ENCODE assay signal across 25 mouse cellular contexts in genomic region chr2:44970087-44970646, GRCm38 (mm10). TPM values are rescaled to one million over a fixed set of nuclear protein-coding genes. Genes with fewer than 3 reads are reported as not detected.
DNase-seq lines count a peak whose midpoint lies in the region; ATAC-seq and TF ChIP-seq lines count a peak whose summit lies in the region.
"Had no signal": no experiment of that assay in that cellular context is flagged by ENCODE, and none has a peak within 500 bp of the region (broad histone marks: within the 10 kb centered on the region; RNA-seq: fewer than 3 reads in every experiment).

No protein-coding gene starts in this region.

- H3K27ac ChIP-seq in liver, embryonic 14.5 days, result peak overlapping the region; percentile 4; the same call in 1 of the 2 replicates
- H3K27ac ChIP-seq in hindbrain, embryonic 14.5 days, result no peak overlapping the region
- H3K27ac ChIP-seq: embryonic facial prominence, embryonic 10.5 days; forebrain, embryonic 10.5 days; heart, adult 2 months; hindbrain, embryonic 10.5 days; hindbrain, postnatal 0 days; limb, embryonic 10.5 days; macrophage; neural tube, embryonic 13.5 days had no signal

- no peak overlapping the region for H3K9ac ChIP-seq in liver, embryonic 14.5 days (replicated peaks)
- no peak overlapping the region for H3K9ac ChIP-seq in hindbrain, embryonic 14.5 days
- H3K9ac ChIP-seq: neural tube, embryonic 13.5 days had no signal

- WGBS in liver, embryonic 14.5 days (ENCODE audit: insufficient replicate concordance), result 27% methylated on average over 6 of the region's 6 CpGs
- 88% methylated on average over 6 of the region's 6 CpGs for WGBS in hindbrain, embryonic 14.5 days

- H3K4me2 ChIP-seq in liver, embryonic 14.5 days (ENCODE audit: low read depth), result peak overlapping the region; percentile 36
- no peak overlapping the region for H3K4me2 ChIP-seq in hindbrain, embryonic 14.5 days (replicated peaks)
- H3K4me2 ChIP-seq: neural tube, embryonic 13.5 days had no signal

- peak; percentile 45 for DNase-seq in 416B (ENCODE audit: low read depth)
- peak; percentile 20 for DNase-seq in ES-CJ7 (ENCODE audit: low read depth, low spot score)
- DNase-seq in c-Kit-positive CD71-positive TER-119-negative erythroid progenitor cells, embryonic 14.5 days (ENCODE audit: low read depth), result peak; percentile 51
- DNase-seq in liver, embryonic 14.5 days (ENCODE audit: low read depth in 3 of 3, low spot score in 3 of 3), result no peak
- DNase-seq in spleen, postnatal 10 days (ENCODE audit: low spot score in 2 of 2), result no peak
- DNase-seq in heart, postnatal 10 days, result no peak
- DNase-seq in hindbrain, embryonic 14.5 days (ENCODE audit: low spot score), result no peak
- no peak for DNase-seq in heart, adult 9 months (ENCODE audit: low spot score in 2 of 2)
- DNase-seq: cerebellum, adult 9-10 months; gastrocnemius, postnatal 36 days; heart, adult 2 months; layer of hippocampus, adult 9-11 months; midbrain, embryonic 14.5 days; thymus, postnatal 14 days had no signal

- no peak for TF ChIP-seq CTCF in liver, embryonic 14.5 days (IDR thresholded peaks at IDR 0.05; ENCODE audit: low read depth)

- no peak overlapping the region for H3K4me3 ChIP-seq in liver, embryonic 14.5 days (ENCODE audit: insufficient read depth in 1 of 2, low read depth in 2 of 2, low read length in 2 of 2)
- H3K4me3 ChIP-seq in hindbrain, embryonic 14.5 days (replicated peaks; ENCODE audit: low read length), result no peak overlapping the region
- H3K4me3 ChIP-seq: embryonic facial prominence, embryonic 10.5 days; forebrain, embryonic 10.5 days; heart, adult 2 months; hindbrain, embryonic 10.5 days; limb, embryonic 10.5 days; neural tube, embryonic 13.5 days had no signal

- peak; percentile 51; the same call in 1 of the 2 replicates for ATAC-seq in liver, embryonic 14.5 days (ENCODE audit: insufficient read depth)
- no peak for ATAC-seq in hindbrain, embryonic 14.5 days (ENCODE audit: low FRiP score)
- ATAC-seq: activated CD4-positive, CD25-positive, alpha-beta regulatory T cell, adult 4 months; forebrain, embryonic 16.5 days; hindbrain, postnatal 0 days; intestine, embryonic 16.5 days; lung, postnatal 0 days had no signal

- peak; percentile 75 for TF ChIP-seq EP300 in liver, embryonic 14.5 days (IDR thresholded peaks at IDR 0.05; ENCODE audit: low read depth)

- H3K27me3 ChIP-seq in liver, embryonic 14.5 days (ENCODE audit: control insufficient read depth, insufficient read depth, low read length), result no peaks in the 10 kb centered on the region
- no peaks in the 10 kb centered on the region for H3K27me3 ChIP-seq in hindbrain, embryonic 14.5 days (ENCODE audit: control insufficient read depth, insufficient read depth, low read length)
- H3K27me3 ChIP-seq: neural tube, embryonic 13.5 days had no signal

- no peaks in the 10 kb centered on the region for H3K36me3 ChIP-seq in liver, embryonic 14.5 days (replicated peaks; ENCODE audit: control insufficient read depth, insufficient read depth, low read depth)
- no peaks in the 10 kb centered on the region for H3K36me3 ChIP-seq in hindbrain, embryonic 14.5 days (replicated peaks; ENCODE audit: control insufficient read depth, insufficient read depth)
- H3K36me3 ChIP-seq: embryonic facial prominence, embryonic 10.5 days; forebrain, embryonic 10.5 days; hindbrain, embryonic 10.5 days; limb, embryonic 10.5 days; neural tube, embryonic 13.5 days had no signal

- intact Hi-C loops in heart, postnatal 10 days (cut with DNase I), result no loop called here

- peaks cover 23 to 27% of the 10 kb centered on the region in 2 experiments for H3K4me1 ChIP-seq in liver, embryonic 14.5 days (replicated peaks; ENCODE audit: control insufficient read depth in 2 of 2, insufficient read depth in 2 of 2, low read length in 1 of 2)
- H3K4me1 ChIP-seq in hindbrain, embryonic 14.5 days (replicated peaks; ENCODE audit: control insufficient read depth, insufficient read depth, low read length), result no peaks in the 10 kb centered on the region
- H3K4me1 ChIP-seq: forebrain, embryonic 10.5 days; hindbrain, embryonic 10.5 days; limb, embryonic 10.5 days; neural tube, embryonic 13.5 days had no signal

- H3K9me3 ChIP-seq in liver, embryonic 14.5 days (ENCODE audit: control insufficient read depth, low read length), result no peaks in the 10 kb centered on the region
- H3K9me3 ChIP-seq in hindbrain, embryonic 14.5 days (ENCODE audit: control insufficient read depth, low read length), result peaks cover 4% of the 10 kb centered on the region; the same call in 1 of the 2 replicates
- H3K9me3 ChIP-seq: embryonic facial prominence, embryonic 10.5 days; forebrain, embryonic 10.5 days; hindbrain, embryonic 10.5 days; limb, embryonic 10.5 days; neural tube, embryonic 13.5 days had no signal

RNA-seq across cellular contexts. Expression of gene Gtdc1, which starts 42.7 kb away (rescaled TPM):
- polyA plus RNA-seq in liver, embryonic 14.5 days (2012; rRNA removed), result 3.3 and 5.8 TPM in 2 replicates
- polyA plus RNA-seq in liver, embryonic 14.5 days (2014; fragmentation: Nextera tagmentation; extraction: Ambion mirVana), result 3.6 and 4.2 TPM in 2 replicates
- total RNA-seq in heart, postnatal 10 days (2021), result 10 to 100 TPM; 26.8 to 27.1 TPM
- 23.0 and 23.7 TPM in 2 replicates for polyA plus RNA-seq in hindbrain, embryonic 14.5 days (2014; fragmentation: Nextera tagmentation; extraction: Ambion mirVana)

Comparison
In these comparisons a context has a peak if more than half of its experiments do, and no peak if none do; other contexts are left out.
1. DNase-seq: peak in 416B (single experiment), ES-CJ7 (single experiment) and c-Kit-positive CD71-positive TER-119-negative erythroid progenitor cells, embryonic 14.5 days (single experiment); none in liver, embryonic 14.5 days (0 of 3), spleen, postnatal 10 days (0 of 2), heart, postnatal 10 days (0 of 2), hindbrain, embryonic 14.5 days (single experiment) and heart, adult 9 months (0 of 2).